Mouse (Mus musculus) forebrain, postnatal 0 days (tissue): Measurements from ENCODE around the gene Syngr1. TPM values are rescaled to one million over a fixed set of nuclear protein-coding genes. Genes with fewer than 3 reads are reported as not detected.

Experiments
- ATAC-seq: fragments of 200-750 bp; cut with Nextera tagmentation; 2 replicates; pipeline ENCODE4 v1.8.0; 2017; ENCODE audit warnings: mild to moderate bottlenecking, moderate library complexity
- DNase-seq: peaks from one replicate; pipeline ENCODE4 v3.0.0-alpha.2; 2015
- H3K27ac ChIP-seq: fragments of 300-500 bp; sonication (generic); 2 replicates; pipeline ENCODE4 v1.5.1; 2014; ENCODE audit warnings: low read depth, mild to moderate bottlenecking, antibody characterized with exemption, low read length, moderate library complexity, mixed read lengths
- H3K27me3 ChIP-seq: fragments of 300-500 bp; sonication (generic); 2 replicates; pipeline ENCODE4 v1.6.1; 2014; ENCODE audit warnings: mild to moderate bottlenecking, low read length, mixed read lengths; ENCODE audit not compliant: insufficient read depth
- H3K36me3 ChIP-seq: fragments of 300-500 bp; sonication (generic); 2 replicates; pipeline ENCODE4 v1.6.1; 2014; ENCODE audit warnings: mild to moderate bottlenecking, moderate library complexity; ENCODE audit not compliant: insufficient read depth
- H3K4me1 ChIP-seq: fragments of 300-500 bp; sonication (generic); 2 replicates; pipeline ENCODE4 v1.6.1; 2014; ENCODE audit warnings: antibody characterized with exemption; ENCODE audit not compliant: insufficient read depth
- H3K4me2 ChIP-seq: fragments of 300-500 bp; sonication (generic); 2 replicates; pipeline ENCODE4 v1.6.1; 2014; ENCODE audit warnings: low read depth, mild to moderate bottlenecking, moderate library complexity
- H3K4me3 ChIP-seq: fragments of 300-500 bp; sonication (generic); 2 replicates; pipeline ENCODE4 v1.5.1; 2014; ENCODE audit warnings: low read depth, low read length, mixed read lengths
- H3K9ac ChIP-seq: fragments of 300-500 bp; sonication (generic); 2 replicates; pipeline ENCODE4 v1.6.1; 2014; ENCODE audit warnings: mild to moderate bottlenecking
- H3K9me3 ChIP-seq: fragments of 300-500 bp; sonication (generic); 2 replicates; pipeline ENCODE4 v1.6.1; 2016; ENCODE audit warnings: low read length
- CTCF ChIP-seq: sonication (generic); IDR thresholded peaks from 2 replicates; pipeline ENCODE4 v1.5.1; 2016; ENCODE audit warnings: antibody characterized with exemption, control low read depth, low read depth
- WGBS: fragments of 180-500 bp; shearing (Covaris S2); extraction: QIAGEN DNeasy Blood & Tissue Kit; methylation state at CpG from one replicate; pipeline ENCODE4 v1.1.7; 2014; 5-methylcytosine and 5-hydroxymethylcytosine counted together
- microRNA-seq, 2 experiments: library from miRNA; unstranded; fragments of <30 nt; microRNA quantifications; one replicate each; pipeline ENCODE4; 2016
- polyA plus RNA-seq: library from polyadenylated mRNA; unstranded; fragments of >200 nt; fragmentation: Nextera tagmentation; extraction: Ambion mirVana; gene quantifications from 2 replicates; pipeline ENCODE4 v1.2.1, GENCODE M21; 2015
- total RNA-seq: library from RNA; depleted of rRNA; stranded (reverse); fragments of >200 nt; gene quantifications from 2 replicates; pipeline ENCODE4 v1.2.3, GENCODE M21; 2014; rRNA removed

The Syngr1 gene
- total and polyA plus RNA-seq, 2 experiments from 2014 or later: 69.0 to 127 TPM

DNA sequence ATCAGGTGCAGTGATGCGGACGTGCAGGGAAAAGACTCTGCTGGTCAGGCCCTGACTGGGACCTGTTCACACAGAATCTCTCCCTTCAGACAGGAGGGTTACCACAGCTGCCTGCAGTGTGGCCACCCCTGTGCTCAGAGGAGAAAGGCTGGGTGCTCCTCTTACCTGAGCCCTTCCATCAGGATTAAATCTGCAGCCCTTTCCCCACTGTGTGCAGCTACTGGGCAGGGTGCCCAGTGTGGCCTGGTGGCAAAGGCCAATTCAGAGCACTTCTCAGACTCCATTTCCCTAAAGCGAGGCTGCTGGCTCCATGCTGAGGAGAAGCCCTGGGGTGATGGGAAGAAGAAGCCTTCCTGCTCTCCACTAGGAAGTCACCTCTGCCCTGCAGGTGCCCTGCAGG, 70.1 kb downstream of the Syngr1 start:
- Histone ChIP-seq H3K27ac (no peak overlapping the region), H3K4me3 (no peak overlapping the region), H3K9ac (no peak overlapping the region), H3K4me1 (no peaks in the 10 kb centered on the region), H3K36me3 (peaks cover 53% of the 10 kb centered on the region), H3K27me3 (no peaks in the 10 kb centered on the region), H3K4me2 (no peak overlapping the region), H3K9me3 (no peaks in the 10 kb centered on the region)
- 85% methylated on average over 3 of the region's 3 CpGs for WGBS
- ATAC-seq (no peak), DNase-seq (no peak)
- no peak for TF ChIP-seq CTCF

DNA sequence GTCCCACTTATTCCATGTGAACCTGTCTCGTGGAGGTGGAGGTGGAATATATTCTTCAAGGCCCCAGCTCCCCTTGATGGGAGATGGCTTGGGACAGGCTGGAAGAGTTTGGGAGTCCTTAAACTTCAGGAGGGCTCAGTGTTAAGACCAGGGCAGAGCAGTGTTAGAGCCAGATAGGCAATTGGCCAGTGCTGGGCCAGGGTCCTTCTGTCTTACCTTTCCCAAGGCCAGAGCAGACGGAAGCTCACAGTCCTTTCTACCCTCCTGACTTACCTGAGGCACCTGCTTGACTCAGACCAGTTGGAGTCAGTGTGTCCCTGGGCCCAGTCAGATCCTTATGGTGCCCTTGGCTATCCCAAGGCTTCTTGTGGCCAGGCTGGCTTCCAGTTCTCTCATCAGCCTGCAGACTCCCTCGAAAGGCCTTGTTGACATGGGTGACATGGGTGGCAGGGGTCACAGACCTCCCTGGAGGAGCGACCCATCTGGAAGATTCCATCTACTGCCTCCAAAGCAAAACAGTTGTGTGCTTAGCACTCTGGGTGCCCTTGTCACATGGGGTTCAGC, 71.3 kb downstream of the Syngr1 start:
- DNase-seq: no peak
- H3K4me3 ChIP-seq: no peak overlapping the region
- 88% methylated on average over 4 of the region's 4 CpGs for WGBS
- no peak overlapping the region for H3K27ac ChIP-seq
- no peaks in the 10 kb centered on the region for H3K4me1 ChIP-seq
- H3K9me3 ChIP-seq: no peaks in the 10 kb centered on the region
- no peak overlapping the region for H3K9ac ChIP-seq
- H3K4me2 ChIP-seq: no peak overlapping the region
- H3K27me3 ChIP-seq: no peaks in the 10 kb centered on the region
- TF ChIP-seq CTCF: no peak
- H3K36me3 ChIP-seq: peaks cover 48% of the 10 kb centered on the region
- ATAC-seq: no peak

- H3K4me3 ChIP-seq: no peak overlapping the region
- ATAC-seq: no peak
- H3K36me3 ChIP-seq: peaks cover 41% of the 10 kb centered on the region
- no peak overlapping the region for H3K4me2 ChIP-seq
- peak; percentile 11 for DNase-seq
- no peak overlapping the region for H3K9ac ChIP-seq
- H3K27ac ChIP-seq: no peak overlapping the region
- H3K27me3 ChIP-seq: no peaks in the 10 kb centered on the region
- H3K9me3 ChIP-seq: no peaks in the 10 kb centered on the region
- H3K4me1 ChIP-seq: no peaks in the 10 kb centered on the region
- no peak for TF ChIP-seq CTCF
- WGBS: 70% methylated on average over 11 of the region's 11 CpGs
Observed at GRCm38 (mm10) chr15:80163274-80163673, 72.1 kb downstream of the Syngr1 start.

DNA sequence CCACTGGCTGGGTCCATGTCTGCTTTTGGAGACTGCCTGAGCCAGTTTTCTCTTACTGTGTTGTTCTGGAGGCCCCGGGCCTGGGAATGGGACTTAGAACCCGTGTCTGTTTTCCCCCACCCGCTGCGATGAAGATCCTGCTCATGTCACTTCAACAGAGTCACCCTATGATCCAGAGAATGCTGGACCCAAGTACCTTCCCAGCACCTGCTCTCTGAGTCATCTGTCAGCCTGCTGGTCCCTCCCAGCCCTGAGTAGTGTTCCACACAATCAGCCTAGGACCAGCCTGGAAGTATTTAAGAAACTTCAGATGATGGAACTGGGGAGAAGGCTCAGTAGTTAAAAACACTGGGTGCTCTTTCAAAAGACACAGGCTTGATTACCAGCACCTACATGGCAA, 72.6 kb downstream of the Syngr1 start:
- TF ChIP-seq CTCF: no peak
- 86% methylated on average over 4 of the region's 4 CpGs for WGBS
- H3K4me1 ChIP-seq: no peaks in the 10 kb centered on the region
- no peak for ATAC-seq
- H3K4me3 ChIP-seq: no peak overlapping the region
- H3K4me2 ChIP-seq: no peak overlapping the region
- no peaks in the 10 kb centered on the region for H3K9me3 ChIP-seq
- H3K27me3 ChIP-seq: no peaks in the 10 kb centered on the region
- DNase-seq: no peak
- H3K27ac ChIP-seq: no peak overlapping the region
- H3K9ac ChIP-seq: no peak overlapping the region
- peaks cover 37% of the 10 kb centered on the region for H3K36me3 ChIP-seq

DNA sequence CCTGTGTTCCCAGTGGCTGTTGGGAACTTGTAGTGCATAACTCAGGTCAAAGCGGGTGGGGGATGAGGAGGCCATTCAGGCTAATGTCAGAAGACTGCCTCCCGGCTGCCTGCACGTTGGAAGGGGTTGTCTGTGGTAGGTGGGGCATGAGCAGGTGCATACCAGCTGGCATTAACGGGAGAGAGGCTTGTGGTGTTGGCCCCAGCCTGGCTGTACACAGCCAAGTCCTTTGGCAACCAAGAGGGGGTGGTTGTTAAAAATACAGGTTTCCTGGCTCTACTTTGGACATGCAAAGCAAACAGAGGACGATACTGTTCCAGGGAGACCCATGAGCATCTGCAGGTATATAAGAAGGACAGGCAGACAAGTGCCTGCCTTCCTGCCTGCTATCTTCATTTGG, 74.3 kb downstream of the Syngr1 start:
- H3K27ac ChIP-seq: no peak overlapping the region
- TF ChIP-seq CTCF: no peak
- no peak overlapping the region for H3K4me3 ChIP-seq
- no peaks in the 10 kb centered on the region for H3K4me1 ChIP-seq
- H3K36me3 ChIP-seq: peaks cover 20% of the 10 kb centered on the region
- H3K27me3 ChIP-seq: no peaks in the 10 kb centered on the region
- WGBS: 38% methylated on average over 5 of the region's 5 CpGs
- no peak overlapping the region for H3K9ac ChIP-seq
- no peaks in the 10 kb centered on the region for H3K9me3 ChIP-seq
- no peak for DNase-seq
- ATAC-seq: no peak
- H3K4me2 ChIP-seq: no peak overlapping the region

Small RNA genes lying within 50 kb of the gene (microRNA-seq; reads per million reads assigned to microRNA genes)
- 26.4 to 72.3 reads per million in 2 experiments for gene Snord43

Other genes starting within 250 kb of the Syngr1 start
- gene Apobec3, start 199.7 kb upstream of the Syngr1 start, total RNA-seq: 4.0 and 5.3 TPM in 2 replicates
- gene Apobec3, start 199.7 kb upstream of the Syngr1 start, polyA plus RNA-seq: 3.1 and 3.6 TPM in 2 replicates
- 6.4 and 11.1 TPM in 2 replicates for gene Cbx7, start 120.2 kb upstream of the Syngr1 start, total RNA-seq
- gene Cbx7, start 120.2 kb upstream of the Syngr1 start, polyA plus RNA-seq: 2.4 and 3.1 TPM in 2 replicates
- gene Pdgfb, start 76.4 kb upstream of the Syngr1 start, total RNA-seq: 13.2 and 17.8 TPM in 2 replicates
- gene Pdgfb, start 76.4 kb upstream of the Syngr1 start, polyA plus RNA-seq: 4.6 and 7.6 TPM in 2 replicates
- 804 and 1,069 TPM in 2 replicates for gene Rpl3, start 534 bp downstream of the Syngr1 start, total RNA-seq
- 578 and 651 TPM in 2 replicates for gene Rpl3, start 534 bp downstream of the Syngr1 start, polyA plus RNA-seq
- gene Tab1, start 41.8 kb downstream of the Syngr1 start, total RNA-seq: 48.8 and 52.1 TPM in 2 replicates
- gene Tab1, start 41.8 kb downstream of the Syngr1 start, polyA plus RNA-seq: 21.6 and 25.7 TPM in 2 replicates
- 62.8 and 65.6 TPM in 2 replicates for gene Mgat3, start 82.4 kb downstream of the Syngr1 start, total RNA-seq
- 7.5 and 9.9 TPM in 2 replicates for gene Mgat3, start 82.4 kb downstream of the Syngr1 start, polyA plus RNA-seq
- gene Mief1, start 142.7 kb downstream of the Syngr1 start, total RNA-seq: 28.1 and 37.0 TPM in 2 replicates
- 13.5 and 20.0 TPM in 2 replicates for gene Mief1, start 142.7 kb downstream of the Syngr1 start, polyA plus RNA-seq
- gene AC140267.1, start 144.5 kb downstream of the Syngr1 start, total RNA-seq: not detected in 2 replicates
- gene AC140267.1, start 144.5 kb downstream of the Syngr1 start, polyA plus RNA-seq: not detected in 2 replicates
- gene Atf4, start 163.8 kb downstream of the Syngr1 start, total RNA-seq: 163 and 164 TPM in 2 replicates
- gene Atf4, start 163.8 kb downstream of the Syngr1 start, polyA plus RNA-seq: 103 and 109 TPM in 2 replicates
- gene Rps19bp1, start 173.0 kb downstream of the Syngr1 start, total RNA-seq: 38.7 and 56.6 TPM in 2 replicates
- 84.7 and 98.9 TPM in 2 replicates for gene Rps19bp1, start 173.0 kb downstream of the Syngr1 start, polyA plus RNA-seq
- 11.1 and 12.5 TPM in 2 replicates for gene Cacna1i, start 195.9 kb downstream of the Syngr1 start, total RNA-seq
- gene Cacna1i, start 195.9 kb downstream of the Syngr1 start, polyA plus RNA-seq: 0.34 and 0.58 TPM in 2 replicates